Mouse (Mus musculus) E14TG2a.4 (cell line): Measurements from ENCODE around the gene Lancl1.

ENCODE experiments used
- CTCF ChIP-seq: conservative IDR thresholded peaks from 2 replicates; pipeline ENCODE4 v1.5.1; 2014; ENCODE audit warnings: low read length
- NANOG ChIP-seq: IDR thresholded peaks from 2 replicates; pipeline ENCODE4 v1.6.1; 2014; ENCODE audit warnings: borderline replicate concordance, low read length, mixed read lengths
- POU5F1 ChIP-seq: IDR thresholded peaks from 2 replicates; pipeline ENCODE4 v1.6.1; 2014; ENCODE audit warnings: low read length, borderline replicate concordance

- TF ChIP-seq CTCF = no peak
- no peak for TF ChIP-seq NANOG
- TF ChIP-seq POU5F1 = no peak
These were observed 28.2 kb downstream of the Lancl1 start for GRCm38 (mm10) chr1:67010520-67010919.
